Mouse (Mus musculus): ENCODE measurements around the gene Cish. TPM values are rescaled to one million over a fixed set of nuclear protein-coding genes. Genes with fewer than 3 reads are reported as not detected.

Cish gene
- polyA plus RNA-seq, 1 experiment = 7.0 TPM

- Histone ChIP-seq H3K4me1 (ENCODE audit: control insufficient read depth, insufficient read depth, low read length) (peaks cover 3% of the 10 kb centered on the region), H3K4me3 (replicated peaks; ENCODE audit: control insufficient read depth, low read depth, low read length) (no peak overlapping the region), H3K27ac (ENCODE audit: control insufficient read depth, insufficient read depth, low read depth, low read length, poor library complexity) (no peak overlapping the region)
- WGBS = 69% methylated on average over 2 of the region's 2 CpGs
- TF ChIP-seq POLR2A (IDR thresholded peaks at IDR 0.05; ENCODE audit: borderline replicate concordance, control insufficient read depth, low read depth, low read length) = no peak
- TF ChIP-seq CTCF (IDR thresholded peaks at IDR 0.05; ENCODE audit: control insufficient read depth, insufficient read depth, low read length) = no peak
These were observed 35.4 kb upstream of the Cish start for GRCm38 (mm10) chr9:107260429-107260828.

- no peak overlapping the region for H3K4me3 ChIP-seq (replicated peaks; ENCODE audit: control insufficient read depth, low read depth, low read length)
- TF ChIP-seq POLR2A (IDR thresholded peaks at IDR 0.05; ENCODE audit: borderline replicate concordance, control insufficient read depth, low read depth, low read length) = no peak
- no peak for TF ChIP-seq CTCF (IDR thresholded peaks at IDR 0.05; ENCODE audit: control insufficient read depth, insufficient read depth, low read length)
- peaks cover 3% of the 10 kb centered on the region for H3K4me1 ChIP-seq (ENCODE audit: control insufficient read depth, insufficient read depth, low read length)
- no peak overlapping the region for H3K27ac ChIP-seq (ENCODE audit: control insufficient read depth, insufficient read depth, low read depth, low read length, poor library complexity)
- 15% methylated on average over 8 of the region's 8 CpGs for WGBS
These were observed 35.0 kb upstream of the Cish start for GRCm38 (mm10) chr9:107260836-107261235.

GRCm38 (mm10) chr9:107261792-107262191 is 34.0 kb upstream of the Cish start:
- no peak overlapping the region for H3K27ac ChIP-seq (ENCODE audit: control insufficient read depth, insufficient read depth, low read depth, low read length, poor library complexity)
- 66% methylated on average over 6 of the region's 6 CpGs for WGBS
- no peak overlapping the region for H3K4me3 ChIP-seq (replicated peaks; ENCODE audit: control insufficient read depth, low read depth, low read length)
- TF ChIP-seq CTCF (IDR thresholded peaks at IDR 0.05; ENCODE audit: control insufficient read depth, insufficient read depth, low read length) (no peak), POLR2A (IDR thresholded peaks at IDR 0.05; ENCODE audit: borderline replicate concordance, control insufficient read depth, low read depth, low read length) (no peak)
- peaks cover 3% of the 10 kb centered on the region for H3K4me1 ChIP-seq (ENCODE audit: control insufficient read depth, insufficient read depth, low read length)

GRCm38 (mm10) chr9:107262375-107262774 is 33.5 kb upstream of the Cish start:
- TF ChIP-seq POLR2A (IDR thresholded peaks at IDR 0.05; ENCODE audit: borderline replicate concordance, control insufficient read depth, low read depth, low read length) = no peak
- TF ChIP-seq CTCF (IDR thresholded peaks at IDR 0.05; ENCODE audit: control insufficient read depth, insufficient read depth, low read length) = no peak
- 75% methylated on average over 7 of the region's 7 CpGs for whole genome bisulfite sequencing
- Histone ChIP-seq H3K27ac (ENCODE audit: control insufficient read depth, insufficient read depth, low read depth, low read length, poor library complexity) (no peak overlapping the region), H3K4me1 (ENCODE audit: control insufficient read depth, insufficient read depth, low read length) (peaks cover 3% of the 10 kb centered on the region), H3K4me3 (replicated peaks; ENCODE audit: control insufficient read depth, low read depth, low read length) (no peak overlapping the region)

GRCm38 (mm10) chr9:107263912-107264311 is 31.9 kb upstream of the Cish start:
- no peak overlapping the region for H3K27ac ChIP-seq (ENCODE audit: control insufficient read depth, insufficient read depth, low read depth, low read length, poor library complexity)
- WGBS = 23% methylated on average over 5 of the region's 5 CpGs
- no peak for TF ChIP-seq CTCF (IDR thresholded peaks at IDR 0.05; ENCODE audit: control insufficient read depth, insufficient read depth, low read length)
- no peak for TF ChIP-seq POLR2A (IDR thresholded peaks at IDR 0.05; ENCODE audit: borderline replicate concordance, control insufficient read depth, low read depth, low read length)
- no peak overlapping the region for H3K4me3 ChIP-seq (replicated peaks; ENCODE audit: control insufficient read depth, low read depth, low read length)
- H3K4me1 ChIP-seq (ENCODE audit: control insufficient read depth, insufficient read depth, low read length) = peaks cover 3% of the 10 kb centered on the region

- H3K27ac ChIP-seq (ENCODE audit: control insufficient read depth, insufficient read depth, low read depth, low read length, poor library complexity) = no peak overlapping the region
- H3K4me1 ChIP-seq (ENCODE audit: control insufficient read depth, insufficient read depth, low read length) = peaks cover 3% of the 10 kb centered on the region
- 26% methylated on average over 3 of the region's 3 CpGs for WGBS
- TF ChIP-seq POLR2A (IDR thresholded peaks at IDR 0.05; ENCODE audit: borderline replicate concordance, control insufficient read depth, low read depth, low read length) = no peak
- no peak for TF ChIP-seq CTCF (IDR thresholded peaks at IDR 0.05; ENCODE audit: control insufficient read depth, insufficient read depth, low read length)
- H3K4me3 ChIP-seq (replicated peaks; ENCODE audit: control insufficient read depth, low read depth, low read length) = no peak overlapping the region
These were observed 31.1 kb upstream of the Cish start for GRCm38 (mm10) chr9:107264731-107265130.

- H3K4me1 ChIP-seq (ENCODE audit: control insufficient read depth, insufficient read depth, low read length) = peaks cover 1% of the 10 kb centered on the region
- WGBS = 30% methylated on average over 1 of the region's 1 CpGs
- no peak overlapping the region for H3K27ac ChIP-seq (ENCODE audit: control insufficient read depth, insufficient read depth, low read depth, low read length, poor library complexity)
- no peak overlapping the region for H3K4me3 ChIP-seq (replicated peaks; ENCODE audit: control insufficient read depth, low read depth, low read length)
- TF ChIP-seq CTCF (IDR thresholded peaks at IDR 0.05; ENCODE audit: control insufficient read depth, insufficient read depth, low read length) = no peak
- no peak for TF ChIP-seq POLR2A (IDR thresholded peaks at IDR 0.05; ENCODE audit: borderline replicate concordance, control insufficient read depth, low read depth, low read length)
These were observed 28.8 kb upstream of the Cish start for GRCm38 (mm10) chr9:107267028-107267427.

GRCm38 (mm10) chr9:107267721-107268402 is 28.0 kb upstream of the Cish start:
- Histone ChIP-seq H3K27ac (ENCODE audit: control insufficient read depth, insufficient read depth, low read depth, low read length, poor library complexity) (no peak overlapping the region; the same call in 1 of the 2 replicates), H3K4me3 (replicated peaks; ENCODE audit: control insufficient read depth, low read depth, low read length) (no peak overlapping the region), H3K4me1 (ENCODE audit: control insufficient read depth, insufficient read depth, low read length) (peaks cover 3% of the 10 kb centered on the region)
- no peak for TF ChIP-seq POLR2A (IDR thresholded peaks at IDR 0.05; ENCODE audit: borderline replicate concordance, control insufficient read depth, low read depth, low read length)
- no peak for TF ChIP-seq CTCF (IDR thresholded peaks at IDR 0.05; ENCODE audit: control insufficient read depth, insufficient read depth, low read length)
- WGBS = 27% methylated on average over 4 of the region's 4 CpGs

Measured in bone marrow, adult 2 months (tissue).